Mouse (Mus musculus) midbrain, embryonic 10.5 days (tissue): ENCODE data around the gene Slc39a5. TPM values are rescaled to one million over a fixed set of nuclear protein-coding genes. Genes with fewer than 3 reads are reported as not detected.

Experiments used
- DNase-seq: peaks from one replicate; pipeline ENCODE4 v3.0.0-alpha.2; 2017; ENCODE audit warnings: low spot score
- H3K27ac ChIP-seq: fragments of 300-500 bp; sonication (generic); replicated peaks from 2 replicates; pipeline ENCODE4 v1.5.1; 2016; ENCODE audit warnings: mild to moderate bottlenecking
- H3K27me3 ChIP-seq: fragments of 300-500 bp; sonication (generic); 2 replicates; pipeline ENCODE4 v1.6.1; 2016; ENCODE audit warnings: low read depth, mild to moderate bottlenecking; ENCODE audit not compliant: poor library complexity, severe bottlenecking
- H3K36me3 ChIP-seq: fragments of 300-500 bp; sonication (generic); 2 replicates; pipeline ENCODE4 v1.6.1; 2016; ENCODE audit warnings: mild to moderate bottlenecking, moderate library complexity
- H3K4me1 ChIP-seq: fragments of 300-500 bp; sonication (generic); 2 replicates; pipeline ENCODE4 v1.6.1; 2016
- H3K4me3 ChIP-seq: fragments of 300-500 bp; sonication (generic); 2 replicates; pipeline ENCODE4 v1.5.1; 2016; ENCODE audit warnings: mild to moderate bottlenecking, moderate library complexity
- H3K9me3 ChIP-seq: fragments of 300-500 bp; sonication (generic); replicated peaks from 2 replicates; pipeline ENCODE4 v1.6.1; 2016; ENCODE audit warnings: mild to moderate bottlenecking
- WGBS: fragments of 180-500 bp; shearing (Covaris S2); methylation state at CpG from one replicate; pipeline ENCODE4 v1.1.7; 2016; 5-methylcytosine and 5-hydroxymethylcytosine counted together
- polyA plus RNA-seq: library from polyadenylated mRNA; unstranded; fragments of >200 nt; fragmentation: Nextera tagmentation; extraction: Ambion mirVana; gene quantifications from 2 replicates; pipeline ENCODE4 v1.2.1, GENCODE M21; 2016

Gene Slc39a5
- polyA plus RNA-seq = 0.06 and 0.19 TPM in 2 replicates

DNA sequence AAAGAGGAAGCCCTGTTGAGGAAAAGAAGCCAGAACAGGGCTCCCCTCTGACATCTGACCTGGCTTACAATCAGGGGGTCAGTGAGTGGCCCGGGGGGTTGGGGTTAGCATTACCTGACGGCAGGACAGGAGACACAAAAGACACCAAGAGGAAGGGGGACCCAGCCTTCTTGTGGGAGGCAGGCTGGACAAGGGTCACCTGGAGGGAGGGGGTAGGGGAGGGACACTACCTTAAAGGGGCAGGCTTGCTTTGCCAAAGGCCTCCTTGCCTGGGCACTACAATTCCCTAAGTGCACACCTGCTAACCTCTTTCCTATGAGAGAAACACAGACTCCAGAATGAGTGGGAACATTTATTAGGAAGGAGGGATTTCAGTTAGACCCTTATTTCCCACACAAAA, at the start of gene Slc39a5:
TSS of gene Slc39a5 (minus strand) at position 174 of the 400 bp plus-strand sequence.
- Histone ChIP-seq H3K36me3 (peaks cover 62% of the 10 kb centered on the region), H3K27me3 (no peaks in the 10 kb centered on the region), H3K27ac (no peak within 1 kb of the TSS; the same call in 1 of the 2 replicates), H3K4me1 (peaks cover 33% of the 10 kb centered on the region), H3K4me3 (peak within 1 kb of the TSS; percentile 11; the same call in 1 of the 2 replicates), H3K9me3 (no peaks in the 10 kb centered on the region)
- no peak for DNase-seq
- WGBS = 14% methylated on average over 2 of the region's 2 CpGs

GRCm38 (mm10) chr10:128445407-128445806, 44.4 kb upstream of the Slc39a5 start:
- Histone ChIP-seq H3K27ac (no peak overlapping the region), H3K27me3 (no peaks in the 10 kb centered on the region), H3K36me3 (peaks cover 20% of the 10 kb centered on the region), H3K4me3 (no peak overlapping the region), H3K9me3 (no peaks in the 10 kb centered on the region), H3K4me1 (no peaks in the 10 kb centered on the region)
- 80% methylated on average over 4 of the region's 4 CpGs for WGBS
- no peak for DNase-seq

DNA sequence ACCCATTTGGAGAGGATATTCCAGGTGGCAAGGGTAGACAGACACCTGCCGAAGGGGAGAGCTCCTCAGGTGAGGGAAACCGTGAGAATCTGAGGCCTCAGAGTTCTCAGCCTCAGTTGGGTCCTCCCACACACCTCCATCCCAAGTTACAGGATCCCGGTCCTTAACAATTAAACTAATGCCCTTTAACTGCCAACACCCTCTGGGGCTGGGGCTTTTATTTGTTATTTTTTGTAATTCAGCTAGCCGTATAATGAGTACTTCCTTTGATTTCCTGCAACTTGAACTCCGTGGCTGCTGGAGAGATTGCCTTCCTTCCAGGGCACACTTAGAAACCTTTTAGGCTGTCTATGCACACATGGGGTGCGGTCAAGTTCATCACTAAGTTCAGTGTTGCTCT, 43.3 kb upstream of the Slc39a5 start:
- Histone ChIP-seq H3K36me3 (peaks cover 30% of the 10 kb centered on the region), H3K27me3 (no peaks in the 10 kb centered on the region), H3K27ac (no peak overlapping the region), H3K4me3 (no peak overlapping the region), H3K4me1 (no peaks in the 10 kb centered on the region), H3K9me3 (no peaks in the 10 kb centered on the region)
- 80% methylated on average over 6 of the region's 6 CpGs for WGBS
- no peak for DNase-seq

DNA sequence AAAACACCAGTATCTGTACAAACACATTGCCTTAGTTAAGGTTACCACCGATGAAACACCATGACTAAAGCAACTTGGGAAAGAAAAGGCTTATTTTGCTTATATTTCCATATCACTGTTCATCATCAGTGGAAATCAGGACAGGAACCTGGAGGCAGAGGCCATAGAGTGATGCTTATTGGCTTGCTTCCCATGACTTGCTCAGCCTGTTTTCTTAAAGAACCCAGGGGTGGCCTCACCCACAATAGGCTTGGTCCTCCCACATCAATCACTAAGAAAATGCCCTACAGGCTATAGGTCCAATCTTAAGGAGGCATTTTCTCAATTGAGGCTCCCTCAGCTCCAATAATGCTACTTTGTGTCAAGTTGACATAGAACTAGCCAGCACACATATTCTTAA, 41.7 kb upstream of the Slc39a5 start:
- Histone ChIP-seq H3K27ac (no peak overlapping the region), H3K27me3 (no peaks in the 10 kb centered on the region), H3K4me1 (no peaks in the 10 kb centered on the region), H3K9me3 (no peaks in the 10 kb centered on the region), H3K36me3 (peaks cover 47% of the 10 kb centered on the region), H3K4me3 (no peak overlapping the region)
- no peak for DNase-seq
- WGBS = 94% methylated on average over 1 of the region's 1 CpGs

DNA sequence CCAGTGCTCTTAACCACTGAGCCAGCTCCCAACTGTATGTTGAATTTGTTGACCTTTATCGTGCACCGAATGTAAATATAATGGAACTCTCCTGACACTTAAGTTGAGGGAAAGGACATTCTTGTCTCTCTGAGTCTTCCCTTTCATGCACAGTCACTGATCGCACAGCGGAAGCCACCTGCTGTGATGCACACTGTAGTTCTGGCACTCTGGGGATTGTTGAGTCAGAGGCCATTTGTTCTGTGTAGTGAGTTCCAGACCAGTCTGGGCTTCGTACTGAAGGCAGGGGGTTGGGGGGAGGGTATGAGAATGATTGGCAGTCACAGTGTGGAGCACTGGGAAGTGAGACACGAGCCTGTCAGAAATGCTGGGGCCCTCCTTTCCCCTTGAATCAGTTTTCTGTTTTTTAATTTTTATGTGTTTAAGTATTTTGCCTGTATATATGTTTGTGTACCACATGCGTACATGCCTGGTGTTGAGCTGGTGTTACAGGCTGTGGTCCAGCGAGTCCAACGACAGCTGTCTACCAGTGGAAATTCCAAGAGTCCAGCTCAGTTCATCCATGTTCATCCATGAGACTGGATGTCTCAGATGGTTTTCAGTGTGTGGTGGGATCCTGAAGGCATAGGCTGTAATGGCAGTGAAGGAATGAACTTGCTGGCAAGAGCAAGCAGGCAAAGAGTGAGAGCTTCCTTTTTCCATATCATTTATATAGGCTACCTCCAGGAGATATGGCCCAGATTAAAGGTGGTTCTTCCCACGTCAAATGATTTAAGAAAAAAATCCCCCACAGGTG, 40.5 kb upstream of the Slc39a5 start:
- H3K4me3 ChIP-seq = no peak overlapping the region
- no peaks in the 10 kb centered on the region for H3K4me1 ChIP-seq
- H3K27me3 ChIP-seq = no peaks in the 10 kb centered on the region
- WGBS = 92% methylated on average over 10 of the region's 10 CpGs
- H3K27ac ChIP-seq = no peak overlapping the region
- peaks cover 58% of the 10 kb centered on the region for H3K36me3 ChIP-seq
- H3K9me3 ChIP-seq = no peaks in the 10 kb centered on the region
- DNase-seq = no peak

GRCm38 (mm10) chr10:128440407-128440806, 39.4 kb upstream of the Slc39a5 start:
- peaks cover 70% of the 10 kb centered on the region for H3K36me3 ChIP-seq
- WGBS = 70% methylated on average over 10 of the region's 10 CpGs
- no peaks in the 10 kb centered on the region for H3K27me3 ChIP-seq
- DNase-seq = no peak
- H3K27ac ChIP-seq = no peak overlapping the region
- no peak overlapping the region for H3K4me3 ChIP-seq
- H3K4me1 ChIP-seq = no peaks in the 10 kb centered on the region
- H3K9me3 ChIP-seq = no peaks in the 10 kb centered on the region

DNA sequence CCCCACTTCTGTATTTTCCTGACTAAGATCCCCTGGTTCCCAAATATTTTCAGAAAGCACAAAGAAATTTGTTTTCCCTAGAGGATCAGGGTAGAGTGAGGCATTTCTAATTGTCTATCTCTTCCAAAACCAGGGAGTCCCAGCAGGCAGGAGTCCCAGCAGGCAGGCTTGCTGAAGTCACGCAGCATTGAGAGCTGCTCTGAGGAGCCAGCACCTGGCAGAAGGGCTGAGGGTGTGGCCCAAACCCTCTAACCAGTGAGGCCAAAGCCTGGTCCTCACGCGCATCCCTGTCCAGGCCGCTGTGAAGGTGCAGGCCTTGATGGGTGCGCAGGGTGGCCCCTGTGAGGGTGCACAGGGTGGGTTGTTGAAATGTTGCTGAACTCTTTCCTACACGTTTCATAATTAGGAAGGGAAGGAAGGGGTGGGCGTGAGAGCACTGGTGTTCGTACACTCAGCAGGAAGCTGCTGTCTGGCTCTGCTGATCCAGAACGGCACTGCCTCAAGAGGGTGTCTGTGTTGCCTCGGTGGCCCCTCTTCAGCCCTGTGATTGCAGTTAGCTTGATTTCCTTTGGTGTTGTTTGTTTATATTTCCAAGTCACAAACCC, 37.7 kb upstream of the Slc39a5 start:
- 81% methylated on average over 10 of the region's 10 CpGs for WGBS
- H3K4me3 ChIP-seq = no peak overlapping the region
- H3K4me1 ChIP-seq = no peaks in the 10 kb centered on the region
- H3K27ac ChIP-seq = no peak overlapping the region
- DNase-seq = no peak
- H3K36me3 ChIP-seq = peaks cover 85% of the 10 kb centered on the region
- no peaks in the 10 kb centered on the region for H3K9me3 ChIP-seq
- no peaks in the 10 kb centered on the region for H3K27me3 ChIP-seq

GRCm38 (mm10) chr10:128436376-128436775, 35.3 kb upstream of the Slc39a5 start:
- Histone ChIP-seq H3K4me3 (no peak overlapping the region), H3K9me3 (no peaks in the 10 kb centered on the region), H3K36me3 (peaks cover 95% of the 10 kb centered on the region), H3K4me1 (no peaks in the 10 kb centered on the region), H3K27me3 (no peaks in the 10 kb centered on the region), H3K27ac (no peak overlapping the region)
- WGBS = 98% methylated on average over 8 of the region's 8 CpGs
- no peak for DNase-seq

GRCm38 (mm10) chr10:128435873-128436272, 34.8 kb upstream of the Slc39a5 start:
- Histone ChIP-seq H3K27me3 (no peaks in the 10 kb centered on the region), H3K36me3 (peaks cover 95% of the 10 kb centered on the region), H3K4me3 (no peak overlapping the region), H3K9me3 (no peaks in the 10 kb centered on the region), H3K27ac (no peak overlapping the region), H3K4me1 (no peaks in the 10 kb centered on the region)
- 88% methylated on average over 5 of the region's 5 CpGs for WGBS
- no peak for DNase-seq

GRCm38 (mm10) chr10:128435186-128435823, 34.3 kb upstream of the Slc39a5 start:
- no peaks in the 10 kb centered on the region for H3K4me1 ChIP-seq
- H3K4me3 ChIP-seq = no peak overlapping the region
- 82% methylated on average over 17 of the region's 17 CpGs for WGBS
- H3K27me3 ChIP-seq = no peaks in the 10 kb centered on the region
- H3K27ac ChIP-seq = no peak overlapping the region
- peaks cover 95% of the 10 kb centered on the region for H3K36me3 ChIP-seq
- DNase-seq = no peak
- H3K9me3 ChIP-seq = no peaks in the 10 kb centered on the region

GRCm38 (mm10) chr10:128434681-128435080, 33.7 kb upstream of the Slc39a5 start:
- no peaks in the 10 kb centered on the region for H3K9me3 ChIP-seq
- H3K4me3 ChIP-seq = no peak overlapping the region
- H3K27ac ChIP-seq = no peak overlapping the region
- no peaks in the 10 kb centered on the region for H3K27me3 ChIP-seq
- no peak for DNase-seq
- H3K36me3 ChIP-seq = peaks cover 95% of the 10 kb centered on the region
- 91% methylated on average over 10 of the region's 10 CpGs for WGBS
- no peaks in the 10 kb centered on the region for H3K4me1 ChIP-seq

- no peak overlapping the region for H3K4me3 ChIP-seq
- H3K36me3 ChIP-seq = peaks cover 95% of the 10 kb centered on the region
- H3K9me3 ChIP-seq = no peaks in the 10 kb centered on the region
- H3K27ac ChIP-seq = no peak overlapping the region
- no peaks in the 10 kb centered on the region for H3K4me1 ChIP-seq
- 90% methylated on average over 2 of the region's 2 CpGs for WGBS
- no peaks in the 10 kb centered on the region for H3K27me3 ChIP-seq
- no peak for DNase-seq
Observed at GRCm38 (mm10) chr10:128433417-128433816, 32.4 kb upstream of the Slc39a5 start.

DNA sequence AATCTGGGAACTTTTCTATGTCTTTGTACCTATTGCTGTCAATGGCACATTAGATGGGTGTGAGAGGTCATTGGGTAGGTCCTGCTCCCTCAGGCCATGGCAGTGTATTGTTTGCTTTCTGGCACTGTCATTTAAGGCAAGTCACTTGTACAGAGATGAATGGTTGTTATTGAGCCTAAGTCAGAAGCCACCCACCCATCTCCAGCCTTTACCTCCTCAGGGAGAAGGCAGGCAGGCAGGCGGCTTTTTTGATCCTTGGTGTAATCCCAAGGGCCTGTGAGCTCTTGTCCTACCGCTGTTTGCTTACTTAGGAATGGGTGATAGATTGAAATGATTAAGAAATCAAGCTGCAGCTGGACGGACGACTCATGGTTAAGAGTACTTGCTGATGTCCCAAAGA, 28.4 kb upstream of the Slc39a5 start:
- no peaks in the 10 kb centered on the region for H3K27me3 ChIP-seq
- DNase-seq = no peak
- H3K27ac ChIP-seq = no peak overlapping the region
- no peak overlapping the region for H3K4me3 ChIP-seq
- no peaks in the 10 kb centered on the region for H3K9me3 ChIP-seq
- H3K4me1 ChIP-seq = no peaks in the 10 kb centered on the region
- H3K36me3 ChIP-seq = peaks cover 88% of the 10 kb centered on the region
- 89% methylated on average over 4 of the region's 4 CpGs for WGBS
